Mouse (Mus musculus): ENCODE measurements at regions not wholly inside any gene's neighbourhood (a gene's known extent, or its start where the extent isn't known, plus 50 kb on each side); places are given as distances from the start of the nearest gene placed in this dataset.

DNA sequence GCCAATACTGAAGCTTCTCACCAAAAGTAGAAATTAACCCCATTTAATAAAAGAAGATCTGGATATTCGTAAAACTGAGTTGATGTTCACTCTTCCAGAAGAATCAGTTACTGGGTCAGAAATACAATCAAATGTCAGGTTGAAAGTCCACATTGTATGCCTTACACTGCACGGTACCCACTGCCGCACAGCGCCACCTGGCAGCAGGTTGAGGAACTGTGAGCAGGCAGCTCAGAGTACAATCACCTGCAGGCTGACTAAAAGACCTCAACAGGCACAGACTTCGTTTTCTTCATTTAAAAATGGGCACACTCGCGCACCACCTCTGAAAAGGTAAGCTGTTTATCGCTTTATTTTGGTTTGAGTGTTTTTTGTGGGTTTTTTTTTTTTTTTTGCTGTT is 341.8 kb upstream of the Mms22l start:
- DNase-seq = peak; percentile 6

DNA sequence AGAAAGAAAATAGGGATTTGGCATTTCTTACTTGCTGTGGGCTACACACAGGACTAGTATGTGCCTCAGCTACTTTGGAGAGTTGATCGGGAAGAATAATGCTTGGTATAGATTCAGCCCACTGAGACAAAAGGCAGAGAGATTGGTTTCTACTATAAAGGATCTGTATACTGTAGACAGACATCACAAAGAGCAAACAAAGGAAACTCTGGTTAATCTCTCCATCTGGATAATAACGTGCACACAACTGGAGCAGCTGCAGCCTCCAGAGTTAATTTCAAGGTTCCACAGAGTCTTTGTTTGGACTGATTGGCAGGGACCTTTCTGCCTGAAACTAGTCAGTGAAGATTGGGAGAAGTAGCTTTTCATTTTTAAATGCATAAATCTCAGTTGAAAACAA is 322.5 kb upstream of the Mms22l start:
- no peak for DNase-seq

- no peak for DNase-seq
Measured at GRCm38 (mm10) chr4:24213262-24214036, 282.8 kb upstream of the Mms22l start.

GRCm38 (mm10) chr4:24214037-24214362 is 282.3 kb upstream of the Mms22l start:
- DNase-seq = no peak

DNA sequence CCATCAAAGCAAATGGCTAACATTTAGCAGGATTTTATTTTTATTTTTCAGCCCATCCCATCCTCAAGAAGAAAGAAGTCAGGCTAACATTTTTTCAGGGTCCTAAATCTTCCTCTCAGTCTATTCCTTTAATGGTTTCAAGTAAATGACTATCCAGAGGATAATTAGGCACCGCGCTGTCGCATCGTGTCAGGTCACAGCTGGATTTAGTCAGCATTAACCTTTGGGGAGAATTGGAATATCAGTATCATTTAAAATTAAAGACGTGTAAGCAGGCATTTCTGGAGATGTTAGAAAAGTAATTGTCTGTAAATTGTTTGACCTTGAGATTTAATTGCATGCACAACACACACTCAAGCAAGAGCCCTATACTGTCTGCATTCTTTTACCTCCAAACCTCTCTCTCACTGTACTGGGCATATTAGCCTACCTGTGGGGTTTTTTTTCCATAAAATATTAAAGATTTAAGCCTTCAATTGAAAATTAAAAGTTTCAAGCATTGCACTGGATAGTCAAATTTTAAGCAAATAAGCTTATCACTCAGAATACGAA is 277.8 kb upstream of the Mms22l start:
- DNase-seq = no peak

- no peak for DNase-seq
Measured at GRCm38 (mm10) chr4:24219074-24219497, 277.2 kb upstream of the Mms22l start.

DNA sequence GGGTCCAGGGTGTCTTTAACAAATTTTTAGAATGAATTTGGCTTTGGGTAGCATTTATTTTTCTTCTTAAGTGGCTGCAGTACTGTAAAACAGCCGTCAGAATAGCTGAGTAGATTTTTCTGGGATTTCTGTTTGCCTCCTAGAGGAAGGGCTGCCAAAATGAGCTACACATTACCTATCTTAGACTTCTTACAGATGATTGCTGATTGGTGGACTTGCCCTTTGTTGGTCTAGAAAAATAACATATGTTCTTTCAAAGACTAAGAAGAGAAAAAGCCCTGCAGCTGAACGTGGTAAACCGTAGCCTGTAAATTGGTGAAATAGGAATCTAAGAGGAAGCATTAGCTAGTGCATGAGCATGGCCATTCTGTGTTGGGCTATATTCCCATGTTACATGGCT is 276.7 kb upstream of the Mms22l start:
- DNase-seq = no peak

DNA sequence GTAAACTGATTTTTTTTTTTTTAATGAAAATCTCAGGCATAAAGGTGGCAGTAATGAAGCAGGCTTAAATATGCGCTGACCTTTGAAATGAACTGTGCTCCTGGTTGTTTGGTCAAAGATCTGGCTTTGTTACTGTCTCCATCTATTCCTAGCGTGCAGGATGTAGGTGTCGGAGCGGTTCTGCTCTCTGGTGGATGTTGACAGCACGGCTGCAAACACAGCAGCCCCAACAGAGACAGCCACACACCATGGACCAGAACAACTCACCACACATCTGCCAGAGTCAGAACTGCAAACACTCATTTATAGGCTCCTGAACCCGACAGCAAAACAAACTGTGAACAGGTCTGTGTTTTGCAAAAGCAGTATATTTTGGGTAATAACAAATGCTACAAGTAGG is 251.1 kb upstream of the Mms22l start:
- DNase-seq = no peak

DNA sequence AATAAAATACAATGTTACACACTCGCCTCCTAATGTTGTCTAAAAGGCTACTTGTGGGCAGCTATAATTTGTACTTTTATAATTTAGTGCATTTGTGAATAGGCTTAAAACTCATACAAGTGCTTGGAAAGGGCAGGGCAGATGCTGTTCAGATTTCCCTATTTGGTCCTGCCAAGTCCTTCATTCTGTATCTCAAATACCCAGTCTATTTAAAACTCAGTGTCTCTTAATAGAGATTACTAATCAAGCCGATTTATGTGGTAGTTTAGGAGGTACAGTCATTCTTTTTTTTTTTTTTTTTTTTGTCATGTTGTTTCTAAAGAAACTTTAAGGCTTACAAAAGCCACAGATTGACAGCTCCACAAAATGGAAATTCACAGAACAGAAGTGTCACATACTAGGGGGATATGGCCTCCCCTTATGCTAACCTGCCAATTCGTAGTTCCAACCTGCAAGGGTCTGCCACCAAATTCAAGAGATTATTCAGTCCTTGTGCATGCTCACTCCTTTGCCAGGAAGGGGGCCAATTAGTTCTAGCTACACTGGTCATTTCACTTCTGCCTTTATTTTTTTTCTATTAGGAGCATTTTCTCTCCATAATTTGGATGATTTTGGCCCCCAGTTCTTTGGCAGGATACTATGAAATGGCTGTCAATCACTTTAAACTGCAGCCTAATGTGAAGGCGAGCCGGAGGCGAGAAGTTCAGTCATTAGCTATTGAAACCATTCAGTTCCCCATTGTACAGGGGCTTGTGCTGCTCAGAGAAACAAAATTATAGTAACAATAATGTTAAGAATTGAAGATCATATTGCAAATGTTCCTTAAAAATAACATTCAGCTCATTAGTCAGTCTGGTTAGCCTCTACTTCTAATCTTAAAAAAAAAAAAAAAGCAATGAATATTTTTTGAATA is 247.9 kb upstream of the Mms22l start:
- DNase-seq = no peak

- peak; percentile 3 for DNase-seq
Measured at GRCm38 (mm10) chr4:24249243-24249970, 246.8 kb upstream of the Mms22l start.

GRCm38 (mm10) chr4:24278154-24278553 is 218.1 kb upstream of the Mms22l start:
- no peak for DNase-seq
